Mouse (Mus musculus) erythroblast, embryonic 14.5 days (primary cell): ENCODE data around the gene Ankrd11.

Experiments used
- GATA1 ChIP-seq: IDR thresholded peaks from 2 replicates; pipeline ENCODE4 v1.6.1; 2012; ENCODE audit warnings: low read length, inconsistent platforms, mixed read lengths
- TAL1 ChIP-seq: IDR thresholded peaks from 3 replicates; pipeline ENCODE4 v1.6.1; 2012; ENCODE audit warnings: low read length, inconsistent platforms, mixed read lengths

- TF ChIP-seq GATA1: no peak
- no peak for TF ChIP-seq TAL1
Measured at GRCm38 (mm10) chr8:123032730-123033129, 9.3 kb downstream of the Ankrd11 start.
